Mouse (Mus musculus) cerebellum, adult 11-12 months (tissue): ENCODE data around the gene Urb1.

ENCODE experiments used
- DNase-seq: peaks from one replicate; pipeline ENCODE4 v3.0.0; 2022

Urb1 gene

DNA sequence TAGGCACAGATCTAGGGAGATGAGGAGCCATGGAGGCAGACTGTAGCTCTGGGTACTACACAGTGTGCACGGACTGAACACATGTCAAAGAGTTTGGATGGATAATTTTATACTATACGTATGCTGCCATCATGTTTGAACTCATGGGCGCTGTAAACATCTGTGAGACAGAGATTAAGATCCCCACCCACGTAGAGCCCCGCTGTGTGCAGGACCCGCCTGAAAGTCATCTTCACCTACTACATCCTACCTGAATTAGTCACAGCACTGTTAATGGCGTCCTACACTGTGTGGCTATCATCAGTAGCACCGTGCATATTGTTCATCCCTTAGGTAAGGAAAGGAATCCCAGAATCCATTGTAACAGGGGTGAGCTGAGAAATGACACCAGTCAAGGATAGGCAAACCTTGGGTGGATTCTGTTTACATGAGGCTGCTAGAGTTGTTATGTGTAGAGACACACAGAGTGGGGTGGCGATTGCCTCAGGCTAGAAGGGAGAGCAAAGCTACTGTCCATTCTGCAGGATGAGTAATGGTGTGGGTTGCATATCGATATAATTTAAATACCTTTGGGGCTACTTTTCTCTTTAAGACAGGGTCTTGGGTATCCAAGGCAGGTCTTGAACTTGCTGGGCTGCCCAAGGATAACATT, 12.2 kb upstream of the Urb1 start:
- DNase-seq, result no peak

DNA sequence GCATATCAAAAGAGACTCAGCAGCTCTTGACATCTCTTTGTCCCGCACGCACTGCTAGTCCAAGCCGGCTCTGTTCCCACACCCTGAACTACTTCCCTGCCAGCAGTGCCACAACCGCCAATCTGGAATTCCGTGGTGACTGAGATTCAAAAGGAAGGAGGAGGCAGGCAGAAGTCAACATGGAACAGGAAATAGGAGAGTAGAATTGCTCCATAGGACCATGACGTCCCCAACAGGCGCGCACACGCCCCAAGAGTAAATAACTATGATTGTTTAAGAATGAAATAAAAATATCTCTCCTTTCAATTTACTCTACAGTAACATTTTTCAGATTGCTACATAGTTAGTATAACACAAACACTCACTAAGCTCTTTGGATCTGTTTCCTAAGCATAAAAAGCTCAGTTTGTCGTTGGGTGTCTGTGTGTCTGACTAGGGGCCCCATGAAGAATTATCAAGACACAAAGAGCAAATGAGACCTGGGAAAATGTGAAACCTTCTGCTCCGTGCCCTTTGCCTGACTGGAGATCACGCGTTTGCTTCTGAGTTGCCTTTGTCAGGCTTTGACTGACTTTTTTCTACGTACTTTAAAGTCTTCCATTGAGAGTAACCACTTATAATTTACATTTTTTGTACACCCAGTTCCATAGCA, 11.0 kb upstream of the Urb1 start:
- DNase-seq, result no peak

DNA sequence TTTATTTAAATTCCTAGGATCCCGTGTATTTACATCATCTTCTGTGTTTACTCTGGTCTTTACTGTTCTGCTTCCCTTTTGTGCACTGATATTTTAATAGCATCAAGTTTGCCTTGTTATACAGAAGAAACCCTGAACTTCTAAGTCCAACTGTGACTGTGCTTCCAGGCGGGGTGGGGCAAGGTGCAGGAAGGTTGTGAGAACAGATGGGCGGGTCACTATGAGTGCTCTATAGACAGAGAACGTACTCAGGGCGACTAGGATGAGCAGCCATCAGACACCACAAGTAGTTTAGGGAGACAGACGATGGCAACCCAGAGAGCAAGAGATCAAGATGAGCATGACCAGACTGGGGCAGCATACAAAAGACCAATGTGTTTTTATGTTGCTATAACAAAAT, 10.1 kb upstream of the Urb1 start:
- no peak for DNase-seq

DNA sequence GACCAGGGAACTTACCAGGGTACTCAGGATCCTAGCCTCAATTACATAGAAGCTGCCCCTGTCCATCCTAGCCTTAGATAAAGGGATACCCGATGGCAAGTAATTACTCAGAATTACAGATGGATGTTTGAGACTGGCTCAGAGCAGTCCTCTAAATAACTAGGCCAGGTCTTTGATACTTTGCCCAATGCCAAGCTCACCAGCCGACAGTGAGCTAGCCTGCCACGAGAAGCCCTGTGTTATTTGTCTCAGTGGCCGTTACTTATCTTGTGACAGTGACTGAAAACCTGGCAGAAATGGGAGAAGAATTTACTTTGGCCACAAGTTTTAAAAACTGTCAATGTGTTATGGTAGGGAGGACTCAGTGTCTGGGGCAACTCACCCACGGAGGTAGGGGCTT, 1.9 kb upstream of the Urb1 start:
- DNase-seq, result no peak

DNA sequence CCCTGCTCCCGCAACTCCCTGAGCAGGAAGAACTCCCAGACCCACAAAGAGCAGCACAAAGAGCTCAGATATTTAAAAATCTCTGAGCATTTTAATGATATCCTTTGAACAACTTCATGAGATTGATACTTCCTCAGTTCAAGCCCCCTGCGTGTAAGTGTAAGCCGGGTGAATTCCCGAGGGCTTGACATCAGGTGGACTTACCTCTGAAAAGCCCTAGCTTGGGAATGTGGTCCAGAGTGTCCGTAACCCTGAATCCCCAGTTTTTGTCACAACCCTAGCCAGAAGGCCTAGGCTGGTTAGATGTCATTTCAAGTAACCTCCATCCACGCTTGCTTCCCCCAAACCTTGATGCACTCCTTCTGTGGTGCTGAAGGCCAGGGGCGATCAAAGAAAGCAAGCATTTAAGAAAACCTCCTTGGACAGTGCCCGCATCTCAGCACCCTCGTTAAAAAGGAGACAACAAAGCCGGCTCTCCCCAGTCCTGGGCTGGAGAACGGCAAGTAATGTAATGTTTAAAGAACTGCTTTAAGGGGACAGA, 573 bp upstream of the Urb1 start:
- no peak for DNase-seq

DNA sequence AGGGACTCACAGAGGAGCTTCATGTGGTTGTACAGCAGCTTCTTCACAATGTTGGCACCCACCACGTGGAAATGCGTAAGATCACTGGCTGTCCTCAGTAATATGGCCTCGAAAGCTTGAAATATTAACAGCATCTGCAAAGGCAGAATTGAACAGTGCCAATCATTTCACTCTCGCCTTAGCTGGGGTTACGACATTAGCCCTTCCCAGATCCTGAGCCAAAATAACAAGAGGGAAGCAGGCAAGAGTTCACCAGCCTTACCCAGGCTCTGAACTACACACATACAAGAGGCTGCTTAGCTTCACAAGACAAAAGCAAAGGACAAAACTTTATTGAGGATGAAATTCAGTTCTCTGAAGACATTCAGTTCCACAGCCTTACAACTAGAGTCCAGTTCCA, 5.7 kb downstream of the Urb1 start:
- no peak for DNase-seq

DNA sequence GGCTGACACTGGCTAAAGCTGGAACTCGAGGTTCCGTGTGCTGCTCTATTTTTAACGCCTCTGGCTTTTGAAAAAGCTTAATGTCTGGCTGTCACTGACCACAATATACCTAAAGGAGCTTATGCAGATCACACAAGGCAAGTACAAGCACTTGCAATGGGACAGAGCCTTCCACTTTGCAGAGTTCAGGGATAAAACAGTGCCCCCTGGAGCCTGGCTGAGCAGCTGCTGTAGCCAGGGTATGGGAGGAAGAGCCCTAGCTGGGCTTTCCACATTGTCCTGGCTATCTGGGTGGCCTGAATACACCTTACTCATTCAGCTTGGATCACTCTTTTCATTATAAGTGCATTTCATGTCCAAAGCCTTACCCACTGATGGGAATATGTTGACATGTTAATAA, 8.3 kb downstream of the Urb1 start:
- no peak for DNase-seq

DNA sequence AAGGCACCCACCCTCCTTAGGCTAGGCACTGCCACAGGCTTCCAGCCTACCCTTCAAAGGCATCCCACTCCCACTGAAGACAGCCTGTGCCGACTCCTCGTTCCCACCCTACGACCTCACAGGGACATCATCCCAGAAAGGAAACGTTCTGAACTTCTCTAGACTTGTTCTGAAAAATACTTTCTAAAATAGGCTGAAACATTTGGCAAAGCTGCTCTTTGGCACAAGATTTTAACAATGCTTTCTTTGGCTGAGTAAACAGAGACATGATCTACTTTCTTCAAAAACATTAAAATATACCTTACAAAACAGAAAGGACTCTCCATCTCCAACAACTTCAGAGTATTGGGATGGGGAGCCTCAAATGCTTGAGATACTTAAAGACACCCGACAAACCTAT, 9.0 kb downstream of the Urb1 start:
- DNase-seq, result no peak

DNA sequence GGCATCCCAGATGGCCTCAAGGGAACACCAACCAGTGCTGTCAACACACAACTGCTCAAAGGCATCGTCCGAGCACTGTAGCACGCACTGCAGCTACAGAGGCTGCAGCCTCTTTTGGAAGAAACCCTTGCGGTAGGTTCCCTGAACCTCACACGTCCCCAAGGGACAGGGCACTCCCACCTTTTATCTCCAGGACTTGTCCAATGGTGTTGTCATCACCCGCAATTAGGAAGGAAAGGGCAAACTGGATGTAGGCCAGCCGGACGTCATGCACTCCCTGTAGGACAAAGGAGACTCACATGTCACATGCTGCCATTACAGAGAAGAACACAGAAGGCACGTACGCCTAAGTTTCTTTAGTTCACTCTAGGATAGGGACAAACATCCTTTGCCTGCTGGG, 10.4 kb downstream of the Urb1 start:
- DNase-seq, result no peak

DNA sequence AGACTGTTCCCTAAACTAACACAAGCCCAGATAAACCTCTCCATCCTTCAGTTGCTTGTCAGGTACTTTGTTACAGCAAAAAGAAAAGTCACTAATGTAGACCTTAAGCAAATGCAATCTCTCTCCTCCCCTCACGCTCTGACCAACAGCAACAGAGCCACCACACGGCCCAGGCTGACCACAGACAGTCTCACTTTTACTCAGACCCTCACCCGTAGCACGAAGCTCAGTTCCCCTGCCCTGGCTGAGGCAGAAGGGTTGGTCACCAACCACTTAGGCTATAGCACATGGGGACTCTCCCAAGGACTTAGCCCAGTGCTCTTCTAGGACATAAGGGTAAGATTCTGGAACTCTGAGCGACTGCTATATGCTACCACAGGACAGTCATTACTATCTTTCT, 11.4 kb downstream of the Urb1 start:
- DNase-seq, result no peak

DNA sequence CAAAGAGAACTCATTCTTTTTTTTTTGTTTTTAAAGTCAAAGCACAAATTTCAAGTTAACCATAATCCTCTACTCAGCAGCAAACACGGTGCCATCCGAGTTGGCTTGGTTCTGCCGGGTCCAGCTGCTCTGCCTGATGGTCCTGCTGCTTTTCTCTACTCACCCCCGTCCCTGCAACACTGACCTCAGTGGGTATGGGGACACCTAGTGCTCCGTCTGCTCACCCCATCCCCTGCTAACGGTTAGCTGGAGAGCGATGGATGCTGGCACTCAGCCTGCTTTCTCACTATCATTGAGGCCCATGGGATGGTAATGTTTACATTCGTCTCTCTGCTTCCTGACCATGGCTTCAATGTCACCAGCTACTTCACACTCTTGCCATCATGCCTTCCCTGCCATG, 11.8 kb downstream of the Urb1 start:
- DNase-seq, result no peak

DNA sequence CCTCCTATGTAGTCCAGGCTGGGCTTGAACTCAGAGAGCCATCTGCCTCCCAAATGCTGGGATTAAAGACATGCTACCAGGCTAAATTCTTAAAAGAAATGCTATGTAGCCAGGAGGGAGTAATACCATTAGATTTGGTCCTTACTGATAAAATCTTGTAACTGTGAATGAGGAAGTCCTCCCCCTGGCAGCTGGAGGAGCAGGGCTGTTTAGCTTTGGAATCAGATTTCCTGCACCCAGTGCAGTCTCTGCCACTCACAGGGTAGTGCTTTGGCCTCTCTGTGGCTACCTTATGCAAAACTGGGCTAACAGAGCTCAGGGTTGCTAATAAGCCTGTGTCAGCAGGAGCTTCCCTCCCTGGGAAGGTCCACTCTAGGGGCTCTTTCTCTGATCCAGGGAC, 15.5 kb downstream of the Urb1 start:
- no peak for DNase-seq

DNA sequence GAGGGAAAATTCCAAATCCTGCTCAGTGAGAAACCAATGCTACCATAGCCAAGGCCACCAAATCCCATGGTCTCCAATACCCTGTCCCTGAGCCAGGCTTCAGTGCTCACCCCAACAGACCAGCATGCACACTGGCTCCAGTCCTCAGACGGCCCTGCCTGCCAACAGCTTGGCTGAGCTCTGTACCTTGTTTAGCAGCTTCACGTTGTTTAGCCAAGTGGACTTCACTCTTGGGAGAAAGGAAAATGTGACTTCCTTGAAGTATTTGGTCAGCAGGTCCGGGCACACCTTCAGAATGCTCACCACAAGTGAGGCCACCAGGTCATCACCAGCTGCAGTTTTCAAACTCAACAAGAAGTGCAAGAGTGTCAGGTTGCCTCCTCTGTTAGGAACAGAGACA, 17.7 kb downstream of the Urb1 start:
- no peak for DNase-seq

DNA sequence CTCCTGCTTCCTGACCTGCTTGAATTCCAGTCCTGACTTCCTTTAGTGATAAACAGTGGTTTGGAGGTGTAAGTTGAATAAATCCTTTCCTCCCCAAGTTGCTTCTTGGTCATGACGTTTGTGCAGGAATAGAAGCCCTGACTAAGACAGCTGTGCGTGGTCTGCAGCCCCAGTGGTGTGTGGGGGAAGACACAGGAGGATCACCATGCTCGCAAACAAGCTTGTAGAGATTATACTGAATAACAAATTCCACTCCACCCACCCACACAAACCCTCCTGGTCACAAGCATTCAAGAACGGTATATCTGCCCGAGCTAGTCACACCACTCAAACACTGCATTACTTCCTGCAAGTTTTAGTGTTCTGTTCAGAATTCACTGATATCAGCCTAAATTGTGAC, 18.1 kb downstream of the Urb1 start:
- DNase-seq, result no peak

DNA sequence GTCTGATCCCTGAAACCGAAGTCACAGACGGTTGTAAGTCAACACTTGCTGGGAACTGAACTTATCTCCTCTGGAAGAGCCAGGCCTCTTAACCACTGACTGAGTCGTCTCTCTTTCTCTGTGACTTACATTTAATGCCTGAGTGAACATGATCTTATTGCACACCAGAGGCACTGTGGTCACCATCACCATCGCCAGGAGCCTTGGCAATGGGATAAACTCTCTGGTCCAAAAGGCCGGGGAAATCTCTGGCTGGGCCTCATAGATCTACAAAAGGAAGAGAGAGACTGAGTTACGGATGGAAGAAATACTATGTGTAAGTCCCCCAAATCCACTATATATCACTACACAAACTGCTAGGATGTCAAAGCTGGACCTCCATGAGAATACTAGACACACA, 19.3 kb downstream of the Urb1 start:
- no peak for DNase-seq

DNA sequence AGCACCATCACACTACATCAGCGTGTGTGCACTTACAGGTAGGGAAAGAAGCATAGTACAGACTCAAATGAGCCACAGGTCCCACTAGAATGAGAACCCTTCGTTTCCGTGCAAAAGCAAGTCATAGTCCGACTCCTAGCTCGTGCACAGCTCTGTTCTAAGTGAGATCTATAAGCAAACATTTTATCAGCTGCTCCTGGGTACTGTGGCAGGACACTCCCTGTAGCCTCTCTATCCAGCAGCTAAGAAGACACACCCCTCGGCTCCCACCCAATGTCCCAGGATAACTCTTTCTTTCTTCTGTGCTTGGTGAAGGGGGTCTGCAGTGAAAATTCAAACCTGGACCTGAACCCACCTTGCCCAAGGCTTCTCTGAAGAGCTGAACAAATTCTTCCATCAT, 21.6 kb downstream of the Urb1 start:
- DNase-seq, result no peak

DNA sequence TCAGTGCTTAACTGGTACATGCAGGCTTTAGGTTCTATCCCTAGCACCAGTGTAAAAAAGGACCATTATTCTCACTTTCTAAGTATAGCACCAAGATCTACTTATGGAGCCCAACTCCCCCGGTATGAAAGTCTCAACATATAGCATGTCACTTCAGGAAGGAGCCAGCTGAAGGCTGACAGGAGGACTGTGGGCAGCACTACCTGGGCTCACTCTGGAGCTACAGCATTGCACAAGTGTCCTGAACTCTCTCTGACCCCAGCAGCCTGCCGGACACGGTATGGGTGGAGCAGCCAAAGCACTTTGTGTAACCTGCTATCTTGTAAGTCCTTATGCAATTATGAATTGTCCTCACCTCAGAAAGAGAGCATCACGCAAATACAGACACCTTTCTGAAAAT, 25.0 kb downstream of the Urb1 start:
- no peak for DNase-seq

DNA sequence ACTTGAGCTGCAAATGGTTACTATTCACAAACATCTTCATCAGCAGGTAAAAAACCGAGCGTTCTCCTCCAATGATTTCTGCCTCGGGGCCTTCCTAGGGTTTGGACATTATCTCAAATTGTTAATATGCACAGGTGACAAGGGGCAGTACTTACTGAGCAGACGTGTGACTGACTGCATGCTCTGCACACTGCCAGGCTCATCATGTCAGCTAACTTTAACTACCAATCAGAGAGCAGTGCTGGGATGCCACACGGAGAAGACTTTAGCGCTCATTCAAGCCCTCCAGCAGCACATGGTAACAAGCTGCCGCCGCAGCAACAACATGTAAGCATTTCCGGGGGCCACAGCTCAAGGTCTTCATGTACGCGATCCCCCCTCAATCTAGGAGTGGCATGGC, 26.9 kb downstream of the Urb1 start:
- DNase-seq, result no peak

DNA sequence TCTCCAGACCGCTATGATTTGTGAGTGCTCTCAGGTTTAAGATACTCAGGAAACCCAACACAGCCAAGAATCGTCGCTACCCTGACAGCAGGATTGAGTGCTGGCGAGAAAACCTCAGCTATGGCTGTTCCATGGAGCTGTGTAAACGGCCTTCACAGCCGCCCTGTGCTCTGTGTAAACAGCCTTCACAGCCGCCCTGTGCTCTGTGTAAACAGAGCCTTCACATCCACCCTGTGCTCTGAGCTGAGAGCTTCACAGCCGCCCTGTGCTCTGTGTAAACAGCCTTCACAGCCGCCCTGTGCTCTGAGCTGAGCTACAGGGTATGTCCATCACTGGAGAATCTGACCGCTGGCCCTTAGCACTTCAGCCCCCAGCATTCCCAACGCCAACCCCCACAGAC, 30.4 kb downstream of the Urb1 start:
- no peak for DNase-seq

DNA sequence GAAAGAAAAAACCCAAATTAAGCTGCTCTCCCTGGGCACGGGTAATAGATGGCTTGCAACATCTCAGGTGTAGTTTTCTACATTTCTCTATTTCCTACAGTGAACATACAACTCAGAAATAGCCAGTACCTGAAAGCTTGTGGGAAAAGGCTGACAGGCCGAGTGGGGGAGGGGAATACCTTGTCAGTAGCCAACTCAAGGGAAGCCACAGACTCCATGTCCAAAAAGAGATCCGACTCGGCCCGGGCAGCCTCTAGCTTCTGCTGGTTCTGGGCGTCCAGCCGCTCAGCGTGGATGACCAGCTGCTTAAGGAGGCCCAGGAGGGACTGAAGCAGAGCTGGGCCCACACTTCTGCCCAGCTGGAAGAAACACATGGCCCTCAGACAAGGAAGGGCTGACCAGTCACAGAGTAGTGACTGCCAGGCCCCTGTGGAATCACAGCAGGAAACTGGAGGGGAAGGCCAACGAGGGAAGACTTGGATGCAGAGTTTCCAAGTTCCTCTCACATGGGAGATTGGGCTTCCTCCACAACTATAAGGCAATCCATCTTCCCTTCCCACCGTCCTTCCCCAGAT, 34.2 kb downstream of the Urb1 start:
- DNase-seq, result no peak

DNA sequence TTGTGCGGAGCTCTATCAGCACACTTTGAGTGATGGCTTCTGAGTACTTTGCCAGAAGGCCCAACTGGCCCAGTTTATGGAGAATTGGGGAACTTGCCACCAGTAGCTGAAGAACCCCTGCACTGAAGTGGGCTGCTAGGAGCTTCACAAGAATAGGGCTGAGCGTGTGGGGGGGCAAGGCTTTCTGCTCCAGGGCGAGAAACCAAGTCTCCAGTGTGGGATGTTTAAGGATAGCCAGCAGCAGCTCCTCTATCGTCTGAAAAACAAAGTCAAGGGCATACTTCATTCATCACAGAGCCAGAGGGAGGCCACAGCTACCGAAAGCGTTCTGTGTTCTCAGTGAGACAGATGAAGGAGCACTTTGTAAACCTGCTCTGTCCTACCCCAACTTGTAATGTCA, 35.6 kb downstream of the Urb1 start:
- DNase-seq, result no peak

DNA sequence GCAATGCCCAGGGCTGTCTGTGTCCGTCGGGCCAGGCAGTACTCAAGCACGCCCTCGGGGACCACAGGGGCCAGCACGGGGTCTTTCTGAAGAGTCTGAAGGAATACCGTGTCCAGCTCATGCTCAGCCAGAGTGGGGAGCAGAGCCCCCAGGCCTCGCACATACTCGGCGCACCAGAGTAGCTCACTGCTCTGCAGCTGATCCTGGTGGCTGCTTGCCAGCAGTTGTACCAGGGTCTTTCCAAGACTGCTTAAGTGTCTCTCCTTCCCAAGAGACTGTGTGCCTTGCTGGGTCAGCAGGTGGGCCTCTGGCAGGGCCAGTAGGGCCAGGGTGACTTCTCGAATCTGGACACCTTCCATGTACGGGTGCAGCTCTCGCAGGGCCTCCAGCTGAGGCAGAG, 36.0 kb downstream of the Urb1 start:
- no peak for DNase-seq

DNA sequence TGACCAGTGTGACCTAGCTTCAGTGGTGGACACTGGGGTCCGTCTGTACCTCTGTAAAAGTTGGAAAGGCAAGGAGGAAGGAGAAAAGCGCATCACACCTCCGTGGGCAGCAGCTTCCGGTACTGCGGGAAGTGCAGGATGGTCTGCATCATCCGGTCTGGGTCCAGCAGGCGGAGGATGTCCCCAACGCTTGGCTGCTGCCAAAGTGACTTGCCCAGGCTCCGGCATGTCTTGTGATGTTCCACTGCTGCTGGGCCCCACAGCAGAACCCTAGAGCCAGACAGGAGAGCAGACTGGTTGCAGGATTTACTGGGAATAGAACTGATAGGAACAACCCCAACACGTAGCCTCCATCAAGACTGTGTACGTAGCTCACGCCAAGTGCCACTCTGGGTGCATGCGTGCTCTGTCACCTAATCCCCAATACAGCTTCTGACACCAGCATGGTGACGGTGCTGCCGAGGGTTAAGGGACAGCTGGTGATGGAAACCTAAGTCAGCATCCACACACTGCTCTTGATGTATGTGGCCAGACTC, 43.2 kb downstream of the Urb1 start:
- DNase-seq, result no peak

DNA sequence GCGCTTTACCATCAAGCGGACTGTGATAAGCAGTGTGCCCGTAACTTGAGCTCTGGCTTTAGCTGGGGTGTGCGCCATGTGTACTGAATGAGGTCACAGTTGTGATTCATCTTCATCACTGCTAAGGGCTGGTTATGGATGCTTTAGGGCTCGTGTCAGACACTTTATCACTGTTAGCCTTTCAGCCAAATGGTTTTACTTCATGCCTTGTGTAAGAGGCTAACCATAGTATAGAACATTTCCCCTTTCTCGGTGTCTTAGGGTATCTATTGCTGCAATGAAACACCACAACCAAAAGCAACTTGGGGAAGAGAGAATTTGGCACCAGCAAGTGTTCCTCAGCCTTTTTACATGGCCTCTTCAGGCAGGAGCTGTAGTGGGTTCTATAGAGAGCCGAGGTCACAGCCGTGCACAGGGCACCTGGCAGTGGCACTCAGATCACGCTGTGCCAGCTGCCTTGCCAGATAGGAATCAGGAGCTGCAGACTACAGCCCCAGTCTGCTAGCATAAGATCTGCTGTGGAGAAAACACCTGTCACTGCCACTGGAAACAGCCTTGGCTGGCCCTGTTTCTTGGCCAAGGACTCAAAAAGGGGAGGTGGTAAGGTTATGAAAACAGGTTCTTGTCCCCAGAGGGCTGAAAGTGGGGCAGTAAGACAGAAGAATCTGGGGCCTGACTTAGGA, 44.9 kb downstream of the Urb1 start:
- no peak for DNase-seq
